Mouse (Mus musculus) ES-Bruce4 (cell line): Measurements from ENCODE around the gene Lrrc36. TPM values are rescaled to one million over a fixed set of nuclear protein-coding genes. Genes with fewer than 3 reads are reported as not detected.

ENCODE experiments used
- H3K27ac ChIP-seq: 2 replicates; pipeline ENCODE4 v1.5.1; 2012; ENCODE audit warnings: low read length, inconsistent platforms; ENCODE audit not compliant: insufficient read depth
- H3K27me3 ChIP-seq: 2 replicates; pipeline ENCODE4 v1.6.1; 2012; ENCODE audit warnings: mild to moderate bottlenecking, low read length, inconsistent platforms; ENCODE audit not compliant: control insufficient read depth, poor library complexity, insufficient read depth, severe bottlenecking
- H3K36me3 ChIP-seq: 2 replicates; pipeline ENCODE4 v1.6.1; 2012; ENCODE audit warnings: inconsistent platforms, mild to moderate bottlenecking, low read length, moderate library complexity; ENCODE audit not compliant: control insufficient read depth, poor library complexity, insufficient read depth, severe bottlenecking
- H3K4me1 ChIP-seq: one replicate; pipeline ENCODE4 v1.8.1; 2011; ENCODE audit warnings: low read length; ENCODE audit not compliant: control insufficient read depth, insufficient read depth
- H3K4me3 ChIP-seq: 2 replicates; pipeline ENCODE4 v1.5.1; 2011; ENCODE audit warnings: low read depth, mild to moderate bottlenecking, low read length
- H3K9ac ChIP-seq: 2 replicates; pipeline ENCODE4 v1.6.1; 2012; ENCODE audit warnings: low read depth, mild to moderate bottlenecking, inconsistent platforms; ENCODE audit not compliant: poor library complexity, severe bottlenecking
- H3K9me3 ChIP-seq: replicated peaks from 2 replicates; pipeline ENCODE4 v1.6.1; 2012; ENCODE audit warnings: mild to moderate bottlenecking, low read length, inconsistent platforms; ENCODE audit not compliant: control insufficient read depth, poor library complexity, insufficient read depth, severe bottlenecking
- CTCF ChIP-seq: IDR thresholded peaks from one replicate; pipeline ENCODE4 v1.8.1; 2011; ENCODE audit warnings: low read depth, low read length
- EP300 ChIP-seq: IDR thresholded peaks from 2 replicates; pipeline ENCODE4 v1.6.1; 2011; ENCODE audit warnings: low read depth, low read length; ENCODE audit not compliant: insufficient read depth
- POLR2A ChIP-seq: IDR thresholded peaks from one replicate; pipeline ENCODE4 v1.8.1; 2011; ENCODE audit warnings: low read length; ENCODE audit not compliant: insufficient read depth
- polyA plus RNA-seq: library from polyadenylated mRNA; stranded (reverse); fragments of >200 nt; gene quantifications from 2 replicates; pipeline ENCODE4 v1.2.4, GENCODE M21; 2011; ENCODE audit warnings: low read depth; ENCODE audit not compliant: missing spikeins, insufficient read depth, insufficient read length

Gene Lrrc36
- polyA plus RNA-seq, 1 experiment = 1.3 TPM

DNA sequence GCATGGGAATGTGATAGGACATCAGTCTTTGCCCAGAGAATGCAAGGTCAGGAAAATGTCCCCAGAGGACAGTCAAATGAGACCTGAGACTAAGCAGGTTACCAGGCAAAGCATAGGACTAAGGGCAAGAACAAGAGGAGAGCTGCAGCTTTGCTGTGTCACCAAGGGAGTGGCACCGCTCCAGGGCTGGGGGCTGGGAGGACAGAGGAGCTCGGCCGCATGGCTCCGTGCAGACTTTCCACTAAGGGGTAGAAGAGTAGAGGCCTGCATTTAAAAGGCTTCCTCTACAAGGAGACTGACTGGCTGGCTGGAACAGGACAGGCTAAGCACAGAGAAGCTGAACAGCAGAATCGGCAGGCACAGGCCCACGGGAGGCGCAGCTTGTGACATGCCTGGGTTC, 51.2 kb downstream of the Lrrc36 start:
- Histone ChIP-seq H3K9me3 (no peaks in the 10 kb centered on the region), H3K4me3 (no peak overlapping the region), H3K36me3 (no peaks in the 10 kb centered on the region), H3K9ac (no peak overlapping the region), H3K4me1 (peaks cover under 1% of the 10 kb centered on the region), H3K27me3 (no peaks in the 10 kb centered on the region), H3K27ac (no peak overlapping the region)
- TF ChIP-seq POLR2A = no peak
- no peak for TF ChIP-seq CTCF
- TF ChIP-seq EP300 = no peak

DNA sequence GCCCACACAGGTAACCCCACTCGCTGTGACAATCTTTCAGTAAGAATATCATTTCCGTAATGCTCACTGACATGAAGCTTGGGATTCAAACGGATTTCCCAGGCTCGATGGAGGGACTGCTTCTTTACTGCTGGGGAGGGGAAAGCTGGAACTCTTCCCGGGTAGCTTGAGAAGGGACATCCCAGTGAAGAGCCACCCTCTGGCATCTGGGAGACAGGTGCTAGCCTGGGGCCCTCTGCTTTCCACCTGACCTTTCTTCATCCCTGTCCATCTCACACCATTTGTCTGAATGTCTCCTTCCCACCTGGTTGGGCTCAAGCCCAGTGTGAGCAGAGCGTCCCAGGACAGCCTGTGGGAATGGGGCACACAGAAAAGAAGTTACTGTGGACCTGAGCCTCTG, 52.9 kb downstream of the Lrrc36 start:
- Histone ChIP-seq H3K36me3 (no peaks in the 10 kb centered on the region), H3K4me3 (no peak overlapping the region), H3K9ac (no peak overlapping the region), H3K27ac (no peak overlapping the region), H3K27me3 (no peaks in the 10 kb centered on the region), H3K4me1 (peaks cover 5% of the 10 kb centered on the region), H3K9me3 (no peaks in the 10 kb centered on the region)
- TF ChIP-seq CTCF (no peak), POLR2A (no peak), EP300 (no peak)

DNA sequence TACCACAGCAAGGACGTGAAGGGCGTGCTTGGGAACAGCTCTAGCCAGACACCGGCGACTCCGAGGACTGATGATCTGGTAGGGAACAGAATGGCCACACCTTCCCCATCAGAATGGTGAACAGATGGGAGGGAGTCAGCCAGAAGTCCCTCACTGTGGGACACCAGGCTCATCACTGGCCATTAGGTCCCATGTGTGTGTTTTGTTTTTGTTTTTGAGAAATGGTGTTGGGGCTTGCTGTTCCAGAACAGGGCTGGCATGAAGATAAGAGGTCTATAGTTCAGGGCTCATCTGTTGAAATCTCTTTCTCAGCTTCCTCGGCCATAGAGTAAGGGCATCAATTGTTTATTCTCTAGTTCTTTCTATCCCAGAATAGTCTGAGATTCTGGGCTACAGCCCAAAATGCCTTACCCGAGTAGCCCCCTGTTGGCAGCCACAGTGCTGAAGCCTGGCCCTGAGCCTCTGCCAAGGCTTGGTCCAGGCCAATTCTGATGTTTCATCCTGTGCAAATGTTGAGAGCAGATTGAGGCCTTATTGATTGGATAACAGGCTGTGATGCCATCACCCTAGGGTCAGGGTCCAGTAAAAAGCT, 53.4 kb downstream of the Lrrc36 start:
- Histone ChIP-seq H3K9ac (no peak overlapping the region), H3K4me3 (no peak overlapping the region), H3K27me3 (no peaks in the 10 kb centered on the region), H3K36me3 (no peaks in the 10 kb centered on the region), H3K4me1 (peaks cover 5% of the 10 kb centered on the region), H3K9me3 (no peaks in the 10 kb centered on the region), H3K27ac (no peak overlapping the region)
- no peak for TF ChIP-seq CTCF
- TF ChIP-seq POLR2A = no peak
- TF ChIP-seq EP300 = no peak

DNA sequence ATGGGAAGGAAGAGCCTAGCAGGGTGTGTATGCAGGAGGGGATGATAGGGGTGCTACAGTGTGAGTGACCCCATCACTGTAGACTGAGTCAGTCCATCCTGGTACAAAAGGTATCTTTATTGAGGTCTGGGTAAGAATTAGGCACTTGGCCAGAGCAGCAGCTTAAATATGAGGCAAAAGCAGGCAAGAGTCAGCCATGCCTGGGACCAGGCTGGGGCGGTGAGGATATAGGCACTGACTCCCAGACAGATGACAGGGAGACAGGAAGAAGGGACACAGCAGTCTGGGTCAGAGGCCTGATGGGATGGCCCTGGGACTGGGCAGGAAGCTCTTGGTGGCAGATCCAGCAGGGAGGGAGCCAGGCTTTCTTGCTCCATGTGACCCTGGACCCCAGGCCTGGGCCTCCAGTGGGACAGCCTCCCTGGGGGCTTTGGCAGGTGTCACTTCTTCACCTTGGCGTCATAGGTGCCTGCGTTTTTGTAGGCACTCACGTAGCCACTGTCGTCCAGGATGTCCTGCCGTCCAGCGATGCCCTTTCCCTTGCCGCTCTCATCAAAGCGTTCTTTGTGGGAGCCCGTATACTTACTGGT, 54.1 kb downstream of the Lrrc36 start:
- H3K27ac ChIP-seq = no peak overlapping the region

DNA sequence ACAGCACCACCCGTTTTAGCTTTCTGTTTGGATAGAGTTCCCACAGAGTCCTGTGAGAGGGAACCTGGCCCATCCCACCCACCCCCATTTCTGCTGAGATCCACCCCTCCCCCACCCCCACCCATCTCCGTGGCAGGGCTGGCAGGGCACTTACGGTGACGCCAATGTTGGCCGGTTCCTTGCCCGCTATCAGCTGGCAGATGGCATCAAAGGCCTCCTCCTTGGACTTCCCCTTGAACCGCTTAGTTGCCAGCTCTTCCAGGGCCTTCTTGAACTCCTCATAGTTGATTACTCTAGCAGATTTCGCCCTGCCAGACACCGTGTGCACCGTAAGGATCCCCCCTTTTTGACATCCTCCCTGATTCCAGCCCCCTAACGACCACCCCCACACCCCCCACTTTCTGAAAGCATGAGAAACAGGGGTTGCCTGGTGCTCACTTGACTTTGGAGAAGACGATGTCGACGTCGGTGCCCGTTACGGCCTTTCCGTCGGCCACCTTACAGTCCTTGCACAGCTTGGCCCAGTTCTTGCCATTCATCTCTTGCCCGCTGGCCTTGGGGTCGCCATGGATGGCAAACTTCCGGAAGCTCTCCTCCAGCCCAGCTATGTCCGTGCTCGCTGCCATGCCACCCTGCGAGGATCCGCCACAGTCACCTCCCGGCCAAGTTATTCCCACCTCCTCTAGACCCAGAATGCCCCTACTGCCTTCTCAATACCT, 54.8 kb downstream of the Lrrc36 start:
- Histone ChIP-seq H3K9ac (no peak overlapping the region), H3K4me3 (no peak overlapping the region), H3K27ac (no peak overlapping the region), H3K4me1 (peaks cover 5% of the 10 kb centered on the region), H3K27me3 (no peaks in the 10 kb centered on the region), H3K36me3 (no peaks in the 10 kb centered on the region), H3K9me3 (no peaks in the 10 kb centered on the region)
- TF ChIP-seq CTCF (no peak), POLR2A (no peak), EP300 (no peak)

More for the DNA sequence above, 54.1 kb downstream of the Lrrc36 start:
- Histone ChIP-seq H3K9ac (no peak overlapping the region), H3K4me1 (peaks cover 5% of the 10 kb centered on the region), H3K4me3 (no peak overlapping the region), H3K36me3 (no peaks in the 10 kb centered on the region), H3K27me3 (no peaks in the 10 kb centered on the region), H3K9me3 (no peaks in the 10 kb centered on the region)
- no peak for TF ChIP-seq EP300
- no peak for TF ChIP-seq CTCF
- TF ChIP-seq POLR2A = no peak
